8 mouse cellular contexts compared by ENCODE assay signal in genomic region chr17:28142700-28143610, GRCm38 (mm10). TPM values are rescaled to one million over a fixed set of nuclear protein-coding genes. Genes with fewer than 3 reads are reported as not detected.
A peak's percentile ranks its signal among the peaks of the same experiment; 100 is the strongest.
DNase-seq lines count a peak whose midpoint lies in the region; ATAC-seq and TF ChIP-seq lines count a peak whose summit lies in the region.

No protein-coding gene starts in this region.

- WGBS in heart, embryonic 15.5 days: under 1% methylated on average over 33 of the region's 33 CpGs
- 10% methylated on average over 31 of the region's 33 CpGs for WGBS in forebrain, postnatal 0 days
- WGBS in midbrain, embryonic 12.5 days: under 1% methylated on average over 33 of the region's 33 CpGs

- ATAC-seq in heart, embryonic 15.5 days (replicated peaks; ENCODE audit: insufficient number of reproducible peaks, insufficient read depth, low FRiP score, low read depth): no peak
- ATAC-seq in forebrain, postnatal 0 days: no peak; the same call in 1 of the 2 replicates
- no peak for ATAC-seq in midbrain, embryonic 12.5 days (ENCODE audit: low FRiP score, low read depth)

- peak overlapping the region; percentile 62 for H3K9ac ChIP-seq in heart, embryonic 15.5 days
- H3K9ac ChIP-seq in forebrain, postnatal 0 days: peak overlapping the region; percentile 73
- peak overlapping the region; percentile 92 for H3K9ac ChIP-seq in midbrain, embryonic 12.5 days (replicated peaks)

- H3K9me3 ChIP-seq in heart, embryonic 15.5 days (replicated peaks): no peaks in the 10 kb centered on the region
- no peaks in the 10 kb centered on the region for H3K9me3 ChIP-seq in forebrain, postnatal 0 days (ENCODE audit: low read length)
- H3K9me3 ChIP-seq in midbrain, embryonic 12.5 days: no peaks in the 10 kb centered on the region

- peak overlapping the region; percentile 99 for H3K4me2 ChIP-seq in heart, embryonic 15.5 days
- peak overlapping the region; percentile 83 for H3K4me2 ChIP-seq in forebrain, postnatal 0 days (ENCODE audit: low read depth)
- H3K4me2 ChIP-seq in midbrain, embryonic 12.5 days (replicated peaks): peak overlapping the region; percentile 74

- H3K36me3 ChIP-seq in heart, embryonic 15.5 days: no peaks in the 10 kb centered on the region
- no peaks in the 10 kb centered on the region for H3K36me3 ChIP-seq in forebrain, postnatal 0 days (ENCODE audit: insufficient read depth)
- no peaks in the 10 kb centered on the region for H3K36me3 ChIP-seq in midbrain, embryonic 12.5 days

- H3K4me3 ChIP-seq in heart, embryonic 15.5 days: peak overlapping the region; percentile 66
- peak overlapping the region; percentile 76 for H3K4me3 ChIP-seq in forebrain, postnatal 0 days (ENCODE audit: low read depth, low read length)
- H3K4me3 ChIP-seq in midbrain, embryonic 12.5 days: peak overlapping the region; percentile 71

- peaks cover 84% of the 10 kb centered on the region for H3K27me3 ChIP-seq in heart, embryonic 15.5 days
- H3K27me3 ChIP-seq in forebrain, postnatal 0 days (ENCODE audit: insufficient read depth, low read length): no peaks in the 10 kb centered on the region
- peaks cover 17% of the 10 kb centered on the region for H3K27me3 ChIP-seq in midbrain, embryonic 12.5 days

- no peak; the same call in 1 of the 2 replicates for TF ChIP-seq CTCF in forebrain, postnatal 0 days (IDR thresholded peaks at IDR 0.05; ENCODE audit: low read depth)

- H3K27ac ChIP-seq in heart, embryonic 15.5 days: no peak overlapping the region
- peak overlapping the region; percentile 85 for H3K27ac ChIP-seq in forebrain, postnatal 0 days (ENCODE audit: low read depth, low read length)
- H3K27ac ChIP-seq in midbrain, embryonic 12.5 days (replicated peaks): peak overlapping the region; percentile 97

- intact Hi-C loops in heart, postnatal 10 days (cut with DNase I): no loop called here

- DNase-seq in heart, postnatal 10 days: no peak
- DNase-seq in ZHBTc4 (ENCODE audit: low read depth, low spot score): peak; percentile 47
- peak; percentile 45 for DNase-seq in forebrain, postnatal 0 days
- DNase-seq in yolk sac, embryonic 10.5 days (ENCODE audit: low spot score): no peak
- DNase-seq in layer of hippocampus, adult 9-10 months (ENCODE audit: low spot score): no peak
- DNase-seq in Muller cell, postnatal 12 days (ENCODE audit: inconsistent ontology term): no peak

- peaks cover 39% of the 10 kb centered on the region for H3K4me1 ChIP-seq in heart, embryonic 15.5 days (replicated peaks)
- peaks cover 14% of the 10 kb centered on the region; the same call in 1 of the 2 replicates for H3K4me1 ChIP-seq in forebrain, postnatal 0 days (ENCODE audit: insufficient read depth)
- peaks cover 65% of the 10 kb centered on the region for H3K4me1 ChIP-seq in midbrain, embryonic 12.5 days

RNA-seq across cellular contexts. Expression of gene Scube3, which starts 1.0 kb away (rescaled TPM):
- 0.76 and 1.7 TPM in 2 replicates for polyA plus RNA-seq in heart, embryonic 15.5 days (2015; fragmentation: Nextera tagmentation; extraction: Ambion mirVana)
- total RNA-seq in heart, postnatal 10 days (2021): 1 to 10 TPM in 1 of 2 experiments, under 1 TPM in 1; 0.82 to 1.0 TPM
- total RNA-seq in forebrain, postnatal 0 days (2014; rRNA removed): 16.3 and 16.7 TPM in 2 replicates
- polyA plus RNA-seq in forebrain, postnatal 0 days (2015; fragmentation: Nextera tagmentation; extraction: Ambion mirVana): 3.1 and 3.2 TPM in 2 replicates
- polyA plus RNA-seq in midbrain, embryonic 12.5 days (2016; fragmentation: Nextera tagmentation; extraction: Ambion mirVana): 9.7 and 10.7 TPM in 2 replicates

RNA-seq across cellular contexts. Expression of gene Zfp523, which starts 34.0 kb away (rescaled TPM):
- polyA plus RNA-seq in heart, embryonic 15.5 days (2015; fragmentation: Nextera tagmentation; extraction: Ambion mirVana): 17.3 and 25.3 TPM in 2 replicates
- total RNA-seq in heart, postnatal 10 days (2021): 10 to 100 TPM; 21.4 to 26.9 TPM
- 57.7 and 72.4 TPM in 2 replicates for total RNA-seq in forebrain, postnatal 0 days (2014; rRNA removed)
- polyA plus RNA-seq in forebrain, postnatal 0 days (2015; fragmentation: Nextera tagmentation; extraction: Ambion mirVana): 36.5 and 41.1 TPM in 2 replicates
- 49.7 and 52.6 TPM in 2 replicates for polyA plus RNA-seq in midbrain, embryonic 12.5 days (2016; fragmentation: Nextera tagmentation; extraction: Ambion mirVana)

Comparison
In these comparisons a context has a peak if more than half of its experiments do, and no peak if none do; other contexts are left out.
1. DNase-seq: peak in ZHBTc4 (single experiment) and forebrain, postnatal 0 days (single experiment); none in heart, postnatal 10 days (0 of 2), yolk sac, embryonic 10.5 days (single experiment), layer of hippocampus, adult 9-10 months (single experiment) and Muller cell, postnatal 12 days (single experiment).
2. Peak in every context shown above with its lines, with median percentiles within 50 percentile points of each other: H3K4me2 ChIP-seq, H3K4me3 ChIP-seq and H3K9ac ChIP-seq.